Mouse (Mus musculus): Measurements from ENCODE around the gene 4833439L19Rik. TPM values are rescaled to one million over a fixed set of nuclear protein-coding genes. Genes with fewer than 3 reads are reported as not detected.
A peak's percentile ranks its signal among the peaks of the same experiment; 100 is the strongest.
"Not testable (repeated sequence)": the region's sequence is repeated elsewhere in the genome, so short reads cannot be mapped to it uniquely, and the experiment has no call there.

Gene 4833439L19Rik
- 56.2 and 56.5 TPM in 2 replicates for total RNA-seq (2015)
- 30.0 and 37.5 TPM in 2 replicates for total RNA-seq (2017)

DNA sequence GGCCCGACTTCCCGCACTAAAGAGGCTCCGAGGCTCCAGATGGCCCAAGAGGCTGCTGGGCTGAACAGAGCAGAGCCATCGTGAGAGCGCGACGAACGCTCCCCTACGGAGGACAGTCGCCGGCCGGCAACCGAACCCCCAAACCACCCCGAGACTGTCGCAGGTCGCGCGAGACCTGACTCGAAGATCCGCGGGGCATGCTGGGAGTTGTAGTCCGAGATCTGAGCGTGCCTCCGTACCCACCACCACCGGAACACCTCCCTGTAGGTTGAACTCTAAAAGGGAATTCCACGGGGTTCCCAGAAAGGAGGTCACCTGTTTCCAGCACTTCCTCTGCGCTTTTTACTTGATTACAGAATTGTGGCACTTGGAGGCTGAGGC is at the start of gene 4833439L19Rik:
Gene 4833439L19Rik (minus strand): TSS at position 235 of the 381 bp plus-strand sequence.
- peak; percentile 96 for ATAC-seq (replicated peaks; ENCODE audit: poor library complexity)

DNA sequence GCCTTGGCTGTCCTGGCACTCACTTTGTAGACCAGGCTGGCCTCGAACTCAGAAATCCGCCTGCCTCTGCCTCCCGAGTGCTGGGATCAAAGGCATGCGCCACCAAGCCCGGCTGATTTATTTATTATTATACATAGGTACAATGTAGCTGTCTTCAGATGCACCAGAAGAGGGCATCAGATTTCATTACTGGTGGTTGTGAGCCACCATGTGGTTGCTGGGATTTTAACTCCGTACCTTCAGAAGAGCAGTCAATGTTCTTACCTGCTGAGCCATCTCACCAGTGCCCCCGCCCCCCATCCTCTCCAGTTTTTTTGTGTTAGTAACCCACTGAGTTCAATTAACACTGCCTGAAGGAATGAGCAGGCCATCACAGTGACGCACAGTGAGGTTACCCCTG is 47.9 kb upstream of the 4833439L19Rik start:
- ATAC-seq (replicated peaks; ENCODE audit: poor library complexity) = not testable (repeated sequence)

DNA sequence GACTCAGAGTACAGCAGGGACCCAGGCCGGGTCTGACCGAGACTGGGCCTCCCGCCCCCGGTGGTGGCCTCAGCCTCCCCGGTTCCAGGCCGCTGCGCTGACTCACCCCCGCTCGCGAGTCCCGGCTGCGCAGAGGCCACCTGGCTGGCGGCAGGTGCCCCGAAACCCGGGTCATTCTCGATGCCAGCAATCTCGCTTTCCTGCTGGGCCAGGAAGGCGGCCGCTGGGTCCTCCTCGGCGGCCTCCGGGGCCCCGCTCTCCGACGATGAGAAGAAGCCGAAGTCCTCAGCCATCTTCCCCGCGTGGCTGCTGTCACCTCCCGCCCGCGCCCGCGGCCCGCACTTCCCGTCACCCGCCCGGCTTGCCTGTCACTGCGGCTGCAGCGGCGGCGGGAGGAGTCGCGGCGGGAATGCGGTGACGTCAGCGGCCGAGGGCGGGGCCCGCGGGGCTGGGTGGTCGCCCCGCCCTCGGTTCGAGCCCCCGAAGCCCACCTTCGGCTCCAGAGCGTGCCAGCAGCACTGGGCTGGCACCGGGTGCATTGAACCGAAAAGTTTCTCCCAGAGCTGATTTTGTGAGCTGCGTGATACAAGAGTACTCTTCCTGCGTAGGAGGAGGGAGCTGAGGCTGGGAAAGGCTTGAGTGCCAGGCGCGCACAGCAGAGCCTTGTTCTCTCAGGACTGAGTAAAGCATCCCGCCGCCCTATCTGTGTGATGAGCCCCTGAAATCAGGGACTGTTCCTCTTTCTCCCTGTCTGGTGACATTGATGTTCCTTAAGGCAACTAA is 45.9 kb upstream of the 4833439L19Rik start, which contains the start of gene Cltb:
Gene Cltb (minus strand): TSS at position 373 of the 783 bp plus-strand sequence.
- ATAC-seq (replicated peaks; ENCODE audit: poor library complexity) = peak; percentile 68

DNA sequence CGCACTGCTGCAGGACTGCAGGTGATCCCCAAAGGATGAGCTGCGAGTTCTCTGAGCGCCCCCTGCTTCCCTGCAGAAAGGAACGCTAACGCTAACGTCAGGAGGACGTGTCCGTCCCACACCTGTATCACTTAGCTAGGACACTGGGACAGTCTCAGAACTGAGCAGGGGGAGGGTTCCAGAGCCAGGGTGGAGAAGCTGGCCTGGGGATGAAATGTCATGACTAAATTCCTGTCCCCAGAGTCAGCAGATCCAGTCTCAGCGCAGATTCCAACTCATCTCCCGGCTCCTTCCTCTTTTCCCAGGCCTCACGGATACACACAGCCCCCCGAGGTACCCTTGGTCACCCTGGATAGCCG is 45.4 kb upstream of the 4833439L19Rik start:
- ATAC-seq (replicated peaks; ENCODE audit: poor library complexity) = 0 out of 2 replicates have a peak, but pooled peaks have one; percentile 6

DNA sequence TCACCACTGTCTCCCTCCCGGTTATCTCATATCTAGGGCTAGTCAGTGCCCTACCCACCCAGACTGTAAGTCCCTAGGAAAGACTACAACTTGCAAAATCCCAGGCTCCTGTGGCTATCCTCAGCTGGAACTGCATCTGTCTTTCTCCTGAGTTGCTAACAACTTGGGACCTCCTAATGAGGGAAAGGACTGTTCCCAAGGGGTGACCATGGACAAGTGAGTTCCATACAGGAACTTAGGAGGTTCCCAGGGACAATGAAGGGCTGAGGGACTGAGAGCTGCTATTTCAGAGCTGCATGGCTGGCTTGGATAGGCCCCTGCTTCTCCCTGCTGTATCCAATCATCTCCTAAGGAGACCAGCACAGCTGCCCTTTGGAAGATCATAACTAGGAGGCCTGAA is 44.1 kb upstream of the 4833439L19Rik start:
- no peak for ATAC-seq (replicated peaks; ENCODE audit: poor library complexity)

DNA sequence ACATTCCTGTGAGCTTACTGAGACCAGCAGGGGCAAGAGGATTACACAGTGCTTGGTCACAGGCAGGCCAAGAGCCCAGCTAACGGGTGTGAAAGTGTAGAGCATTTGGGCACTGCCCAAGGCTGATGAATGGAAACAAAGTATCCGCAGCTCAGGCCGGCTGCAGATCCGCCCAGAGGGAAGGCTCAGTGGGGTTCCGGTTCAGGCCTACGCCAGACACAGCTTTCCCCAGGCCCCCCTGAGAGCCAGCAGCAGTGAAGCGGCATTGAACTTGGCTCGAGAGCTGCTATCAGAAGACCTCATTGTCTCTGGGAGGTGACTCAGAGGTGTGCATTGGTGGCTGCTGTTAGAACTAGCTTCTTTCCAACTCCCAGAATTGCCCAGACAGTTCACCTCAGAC is 43.4 kb upstream of the 4833439L19Rik start:
- ATAC-seq (replicated peaks; ENCODE audit: poor library complexity) = no peak

DNA sequence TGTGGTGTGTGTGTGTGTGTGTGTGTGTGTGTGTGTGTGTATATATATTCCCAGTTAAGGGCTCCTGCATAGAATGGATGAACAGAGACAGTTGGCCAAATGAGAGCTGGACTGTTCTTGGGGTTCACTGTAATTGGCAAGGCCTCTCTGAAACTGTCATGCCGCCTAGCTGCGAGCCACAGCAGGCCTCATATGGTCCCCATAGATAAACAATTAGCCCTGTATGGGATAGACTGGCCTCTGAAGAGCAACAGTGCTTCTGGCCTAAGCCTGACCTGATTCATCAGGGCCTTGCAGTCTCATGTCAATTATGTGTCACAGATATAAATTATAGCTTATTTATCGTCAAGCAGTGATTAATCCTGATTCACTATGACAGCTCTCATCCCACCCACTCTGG is 42.8 kb upstream of the 4833439L19Rik start:
- ATAC-seq (replicated peaks; ENCODE audit: poor library complexity) = peak; percentile 41

DNA sequence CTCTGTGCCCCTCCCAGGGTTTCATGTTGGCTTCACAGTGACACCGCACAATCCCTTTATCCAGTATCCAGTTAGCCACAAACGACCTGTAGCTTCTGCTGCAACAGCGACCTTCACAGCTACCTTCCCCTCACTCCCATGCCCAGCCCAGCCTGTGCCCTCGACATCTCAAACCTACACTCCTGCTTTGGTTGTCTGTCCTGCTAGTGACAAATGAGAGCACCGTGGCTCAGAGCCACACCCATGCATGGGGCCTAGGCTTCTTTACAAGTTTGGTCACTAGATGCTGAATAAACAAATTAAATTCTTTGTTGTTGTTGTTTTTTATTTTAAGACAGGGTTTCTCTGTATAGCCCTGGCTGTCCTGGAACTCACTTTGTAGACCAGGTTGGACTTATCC is 42.0 kb upstream of the 4833439L19Rik start:
- no peak for ATAC-seq (replicated peaks; ENCODE audit: poor library complexity)

DNA sequence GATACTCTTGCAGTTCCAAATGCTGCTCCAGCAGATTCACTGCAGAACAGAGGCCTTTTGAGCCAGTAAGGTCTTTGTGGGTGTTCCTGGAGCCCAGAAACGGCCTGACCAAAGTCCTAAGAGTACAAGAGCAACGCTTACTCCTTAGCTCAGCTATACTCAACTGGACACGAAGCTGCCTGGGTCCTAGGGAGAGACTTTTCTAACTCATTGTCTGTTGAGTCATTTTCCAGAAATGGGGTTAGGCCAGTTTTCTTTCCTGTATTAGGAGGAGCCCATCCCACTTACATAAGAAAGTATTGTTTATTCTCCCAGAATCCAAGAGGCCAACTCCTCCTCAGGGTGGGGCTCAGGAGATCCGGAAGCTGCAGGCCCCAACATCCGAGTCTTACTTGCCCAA is 40.2 kb upstream of the 4833439L19Rik start:
- no peak for ATAC-seq (replicated peaks; ENCODE audit: poor library complexity)

DNA sequence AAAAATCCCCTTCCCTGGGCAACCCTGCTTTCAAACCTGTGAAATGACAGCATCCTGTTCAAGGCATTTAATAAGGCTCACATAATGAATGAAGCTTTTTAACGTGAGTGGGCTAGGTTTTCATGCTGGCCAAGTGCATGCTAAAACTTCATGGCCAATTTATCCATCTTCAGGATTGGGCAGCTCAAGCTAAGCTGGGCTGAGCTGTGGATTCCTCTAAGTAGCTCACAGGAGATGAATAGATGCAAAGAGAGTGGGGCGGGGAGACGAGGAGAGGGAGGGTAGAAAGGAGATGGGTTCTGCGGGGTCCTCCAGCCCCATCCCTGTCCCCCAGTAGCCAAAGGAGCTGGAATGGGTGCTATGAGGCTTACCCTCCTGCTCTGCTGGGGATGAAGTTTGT is 39.0 kb upstream of the 4833439L19Rik start:
- no peak for ATAC-seq (replicated peaks; ENCODE audit: poor library complexity)

DNA sequence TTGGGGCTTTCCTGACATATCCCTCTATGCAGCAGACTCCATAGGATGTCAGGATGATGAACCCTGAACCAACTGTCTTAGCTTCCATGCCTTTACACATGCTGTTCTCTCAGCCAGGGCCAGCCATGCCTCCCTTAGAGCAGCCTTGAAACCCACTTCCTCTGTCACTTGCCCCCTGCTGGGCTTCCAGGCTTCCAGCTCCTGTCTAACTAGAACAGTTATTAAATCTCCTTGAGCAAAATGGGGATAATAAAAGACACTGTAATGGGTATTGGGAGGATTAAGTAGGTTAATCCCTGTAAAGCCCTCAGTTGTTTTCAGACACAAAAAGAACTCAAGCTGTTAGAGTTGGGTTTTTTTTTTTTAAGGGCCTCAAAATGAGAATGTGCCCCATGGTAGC is 38.3 kb upstream of the 4833439L19Rik start:
- ATAC-seq (replicated peaks; ENCODE audit: poor library complexity) = no peak

DNA sequence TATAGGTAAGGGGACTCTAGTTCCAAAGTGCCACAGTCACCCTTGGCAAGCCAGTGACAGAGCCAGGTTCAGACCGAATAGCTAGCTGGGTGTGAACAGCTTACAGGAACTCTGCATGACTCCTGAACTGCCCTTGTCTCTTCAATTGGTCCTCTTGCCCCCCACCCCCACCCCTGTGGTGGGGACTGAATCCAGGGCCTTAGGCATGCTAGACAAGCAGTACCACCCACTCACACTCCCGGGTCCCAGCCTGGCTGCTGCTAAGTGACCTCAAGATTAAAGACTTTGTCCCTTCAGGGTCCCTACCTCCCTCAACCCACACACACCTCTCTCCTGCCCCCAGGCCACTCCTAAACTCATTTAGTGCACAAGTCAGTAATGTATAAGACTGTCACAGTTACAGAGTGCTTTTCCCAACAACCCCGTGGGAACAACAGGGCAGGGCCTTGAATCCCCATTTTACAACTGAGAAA is 37.4 kb upstream of the 4833439L19Rik start:
- no peak for ATAC-seq (replicated peaks; ENCODE audit: poor library complexity)

DNA sequence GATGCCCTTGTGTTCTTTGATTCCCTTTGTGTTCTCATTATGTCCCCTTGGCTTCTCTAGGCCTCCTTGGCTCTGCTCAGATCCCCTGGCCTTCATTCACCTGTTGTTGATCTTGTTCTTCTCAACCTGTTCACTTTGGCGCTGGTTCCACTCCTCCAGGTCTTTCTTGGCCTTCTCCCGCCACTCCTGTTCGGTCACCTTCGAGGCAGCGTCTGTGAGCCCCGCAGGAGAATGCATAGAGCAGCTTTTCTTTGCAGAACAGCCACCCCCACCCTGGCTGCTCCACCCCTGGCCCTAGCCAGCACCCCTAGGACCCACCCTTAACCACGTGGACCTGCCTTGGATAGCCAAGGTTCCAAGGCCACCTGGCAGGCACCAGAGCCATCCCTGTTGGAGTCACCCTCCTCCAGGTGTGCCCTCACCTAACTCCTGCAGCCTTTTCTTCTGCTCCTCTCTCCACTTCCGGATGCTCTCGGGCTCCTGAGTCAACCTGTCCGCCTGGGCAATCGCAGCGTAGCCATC is 33.4 kb upstream of the 4833439L19Rik start:
- no peak for ATAC-seq (replicated peaks; ENCODE audit: poor library complexity)

DNA sequence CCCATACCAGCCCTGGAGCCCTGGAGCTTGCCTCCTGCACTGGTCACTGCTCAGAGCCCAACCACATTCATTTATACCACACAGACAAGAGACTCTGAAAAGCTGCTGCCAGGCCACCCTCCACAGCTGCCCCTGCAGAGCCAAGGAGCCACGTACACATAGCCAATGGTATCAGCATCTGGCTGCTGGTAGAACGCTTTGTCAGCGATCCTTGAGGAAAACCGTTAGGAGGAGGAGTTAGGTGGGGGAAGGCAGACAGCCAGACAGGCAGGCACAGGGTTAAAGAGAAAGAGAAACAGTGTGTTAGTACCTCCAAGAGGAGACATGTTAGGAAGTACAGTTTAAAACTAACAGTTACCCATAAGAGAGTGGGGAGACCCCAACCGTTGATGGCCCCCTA is 31.6 kb upstream of the 4833439L19Rik start:
- ATAC-seq (replicated peaks; ENCODE audit: poor library complexity) = no peak

DNA sequence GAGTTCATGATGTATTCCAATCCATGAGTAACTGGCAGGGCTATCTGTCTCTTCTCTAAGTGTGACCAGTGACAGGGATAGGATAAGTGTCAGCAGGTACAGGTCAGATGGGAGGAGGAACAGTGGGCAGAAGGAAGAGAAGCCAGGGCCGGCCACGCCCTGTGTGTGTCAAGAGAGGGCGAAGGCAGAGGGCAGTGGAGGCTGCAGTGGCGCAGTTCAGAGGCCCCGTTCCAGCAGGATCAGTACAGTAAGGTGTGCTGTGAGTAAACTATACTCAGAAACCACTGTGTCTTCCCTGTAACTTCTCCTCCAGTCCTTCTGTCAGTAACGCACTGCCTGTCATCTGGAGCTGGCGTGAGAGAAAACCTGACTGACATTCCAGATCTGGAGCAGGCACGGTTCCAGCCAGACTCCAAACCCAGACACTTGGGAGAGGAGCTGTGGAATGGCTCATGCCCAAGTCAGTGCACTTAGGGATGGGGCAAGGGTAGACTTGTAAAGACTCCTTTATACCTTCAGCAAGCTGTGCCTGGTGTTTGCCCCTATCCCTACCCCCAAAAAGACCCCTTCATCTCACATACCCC is 31.0 kb upstream of the 4833439L19Rik start:
- no peak for ATAC-seq (replicated peaks; ENCODE audit: poor library complexity)

DNA sequence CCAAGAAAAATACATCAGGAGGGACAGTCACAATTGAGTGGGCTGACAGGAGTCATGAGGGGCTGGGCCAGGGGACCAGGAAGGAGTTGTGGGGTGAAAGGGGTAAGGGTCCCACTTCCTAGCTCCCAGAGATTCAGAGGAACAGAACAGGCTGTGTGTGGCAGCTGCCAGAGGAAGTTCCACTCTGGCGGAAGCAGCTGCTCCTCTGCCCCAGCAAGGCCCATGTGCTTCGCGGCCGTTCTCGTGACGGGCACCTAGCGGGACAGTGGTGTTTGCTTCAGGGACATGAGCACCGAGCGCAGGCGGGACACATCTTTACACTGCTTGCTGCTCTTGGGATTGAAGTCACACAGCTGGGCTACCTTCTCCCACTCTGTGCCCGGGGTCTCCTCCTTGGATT is 28.4 kb upstream of the 4833439L19Rik start:
- no peak for ATAC-seq (replicated peaks; ENCODE audit: poor library complexity)

DNA sequence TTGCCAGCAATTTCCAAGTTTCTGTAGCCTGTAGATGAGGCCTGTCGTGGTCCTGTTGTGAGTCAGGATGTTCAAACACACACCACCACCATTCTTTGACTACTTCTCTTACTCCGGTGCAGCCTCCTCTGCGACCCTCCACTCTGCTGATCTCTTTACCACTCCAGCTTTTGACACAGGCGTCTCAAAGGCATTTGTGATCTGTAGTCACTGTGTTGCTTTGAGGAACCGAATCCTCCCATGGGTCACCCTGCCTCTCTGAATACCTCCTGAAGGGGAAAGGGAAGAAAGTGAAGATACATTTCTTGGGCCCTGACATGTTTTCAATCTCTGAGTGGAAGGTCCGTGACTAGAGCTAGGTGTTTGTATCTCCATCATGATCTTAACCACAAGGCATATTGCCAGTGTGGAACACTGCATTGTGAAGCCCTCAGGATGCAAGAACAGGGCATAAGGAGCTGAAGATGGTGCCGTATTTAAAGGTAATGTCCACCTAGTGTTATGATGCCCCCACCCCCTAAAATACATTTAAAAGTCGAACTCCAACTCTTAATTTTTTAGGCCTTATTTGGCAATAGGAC is 26.6 kb upstream of the 4833439L19Rik start:
- no peak for ATAC-seq (replicated peaks; ENCODE audit: poor library complexity)

DNA sequence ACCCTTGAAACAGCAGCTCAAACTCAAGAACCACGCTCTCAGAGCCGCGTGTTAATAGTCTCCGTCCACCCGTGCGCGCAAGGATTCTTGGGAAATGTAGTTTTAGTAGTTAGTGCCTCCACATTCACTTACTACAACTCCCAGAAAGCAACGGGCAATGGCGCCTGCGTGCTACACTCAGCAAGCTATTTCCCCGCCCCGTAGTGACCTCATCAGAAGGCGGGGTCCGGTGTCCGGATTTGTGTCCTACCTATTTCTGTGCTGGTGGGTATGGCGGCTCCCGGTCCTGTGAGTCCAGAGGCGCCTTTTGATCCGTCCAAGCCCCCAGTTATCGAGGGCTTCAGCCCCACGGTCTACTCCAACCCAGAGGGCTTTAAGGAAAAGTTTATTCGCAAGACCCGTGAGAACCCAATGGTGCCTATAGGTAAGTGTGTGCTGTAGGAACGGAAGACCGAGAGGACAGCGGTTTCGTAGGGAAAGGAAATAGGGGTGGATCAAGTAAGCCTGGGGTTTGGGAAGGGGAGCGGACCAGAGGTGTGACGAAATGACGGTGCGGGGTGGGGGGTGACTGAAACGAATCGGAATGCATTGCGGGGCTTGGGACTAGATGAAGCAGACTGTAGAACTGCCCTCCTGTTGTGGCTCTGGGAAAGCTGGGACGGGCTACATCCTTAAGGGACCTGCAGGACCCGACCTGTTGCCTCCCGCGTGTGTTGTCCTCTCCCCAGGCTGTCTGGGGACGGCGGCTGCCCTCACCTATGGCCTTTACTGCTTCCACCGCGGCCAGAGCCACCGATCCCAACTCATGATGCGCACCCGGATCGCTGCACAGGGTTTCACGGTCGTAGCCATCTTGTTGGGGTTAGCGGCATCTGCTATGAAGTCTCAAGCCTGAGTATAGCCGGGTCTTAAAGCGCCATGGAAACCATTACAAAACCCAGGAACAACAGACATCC is 25.0 kb upstream of the 4833439L19Rik start, which contains the start of the genes Nop16 and Higd2a:
Gene Nop16 (minus strand): TSS at position 95 of the 956 bp plus-strand sequence.
Gene Higd2a (plus strand): TSS at position 212 of the 956 bp plus-strand sequence.
- ATAC-seq (replicated peaks; ENCODE audit: poor library complexity) = peak; percentile 93

DNA sequence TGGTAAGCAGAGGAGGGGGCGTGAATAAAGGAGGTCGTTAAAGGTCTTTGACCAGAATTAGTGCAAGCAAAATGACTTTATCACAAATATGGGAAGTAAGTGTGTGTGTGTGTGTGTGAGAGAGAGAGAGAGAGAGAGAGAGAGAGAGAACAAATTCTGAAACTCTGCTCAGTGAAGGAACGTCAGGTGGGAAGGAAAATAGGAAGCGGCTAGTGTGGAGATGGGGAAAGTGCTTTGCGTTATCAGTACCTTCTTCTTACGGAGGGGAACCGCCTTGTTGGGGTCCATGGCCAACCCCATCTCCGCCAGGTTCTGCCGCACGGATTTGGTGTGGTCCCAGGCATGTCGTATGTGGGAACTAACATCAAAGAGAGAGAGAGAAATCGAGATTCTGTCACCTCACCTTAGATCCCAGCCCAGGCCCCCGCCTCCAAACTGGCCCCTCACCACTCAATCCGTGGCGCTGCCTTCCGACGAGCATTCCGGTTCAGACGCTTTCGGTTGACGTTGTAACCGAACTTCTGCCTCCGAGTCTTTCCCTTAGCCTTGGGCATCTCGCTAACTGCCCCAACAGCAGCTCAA is 24.3 kb upstream of the 4833439L19Rik start:
- peak; percentile 34 for ATAC-seq (replicated peaks; ENCODE audit: poor library complexity)

DNA sequence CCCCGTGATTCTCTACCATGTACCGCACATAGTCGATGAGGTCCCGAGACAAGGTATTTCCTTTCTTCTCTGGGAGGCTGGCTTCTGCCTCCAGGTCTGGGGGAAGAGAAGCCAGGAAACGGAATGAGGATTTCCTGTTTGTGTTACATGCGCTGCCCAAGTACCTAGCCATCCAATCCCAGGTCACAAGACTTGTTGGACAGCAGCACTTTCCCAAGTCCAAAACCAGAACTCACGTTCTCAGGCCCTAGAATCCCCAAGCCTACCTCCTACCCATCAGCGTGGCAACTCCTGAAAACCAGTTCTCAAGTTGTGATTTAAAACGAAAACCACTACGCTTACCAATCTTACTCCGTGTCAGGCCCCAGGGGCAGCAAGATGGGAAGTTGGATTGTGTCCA is 20.6 kb upstream of the 4833439L19Rik start:
- ATAC-seq (replicated peaks; ENCODE audit: poor library complexity) = no peak

All from megakaryocyte progenitor cell, adult 5-6 weeks (primary cell).